Mouse (Mus musculus) liver, adult 2 months (tissue): ENCODE measurements around the gene Trim9.

Source experiments
- CTCF ChIP-seq: fragments of 200-500 bp; IDR thresholded peaks from 2 replicates; pipeline ENCODE4 v1.5.1; 2011; ENCODE audit warnings: low read depth, low read length, control low read depth
- POLR2A ChIP-seq: fragments of 200-500 bp; IDR thresholded peaks from 2 replicates; pipeline ENCODE4 v1.6.1; 2011; ENCODE audit warnings: low read length, control low read depth; ENCODE audit not compliant: insufficient read depth; ENCODE audit errors: extremely low read depth

- no peak for TF ChIP-seq CTCF
- TF ChIP-seq POLR2A = no peak
These were observed 85.0 kb downstream of the Trim9 start for GRCm38 (mm10) chr12:70262271-70262953.
